Mouse (Mus musculus) layer of hippocampus, adult 2 months (tissue): ENCODE results near the gene Gm10337. TPM values are rescaled to one million over a fixed set of nuclear protein-coding genes. Genes with fewer than 3 reads are reported as not detected.

Experiments used
- DNase-seq, 2 experiments: peaks; one replicate each; pipeline ENCODE4 v3.0.0; 2022; ENCODE audit warnings: low spot score in 2 of 2
- H3K27ac ChIP-seq: fragments of 200-600 bp; 2 replicates; pipeline ENCODE4 v1.8.1; 2022
- H3K4me3 ChIP-seq: fragments of 200-600 bp; 2 replicates; pipeline ENCODE4 v1.8.1; 2022; ENCODE audit warnings: mild to moderate bottlenecking
- CTCF ChIP-seq: fragments of 200-600 bp; conservative IDR thresholded peaks from 2 replicates; pipeline ENCODE4 v1.8.1; 2022; ENCODE audit warnings: antibody characterized with exemption, mild to moderate bottlenecking, moderate library complexity
- total RNA-seq, 2 experiments: library from RNA; stranded (reverse); gene quantifications; 2 replicates each; pipeline ENCODE4 v1.2.3; 2021

Gene Gm10337
- total RNA-seq, 2 experiments from 2014 or later: not detected

- peak; percentile 27; the same call in 1 of the 2 replicates for TF ChIP-seq CTCF
- Histone ChIP-seq H3K4me3 (no peak overlapping the region), H3K27ac (no peak overlapping the region)
- DNase-seq: no peak
Observed at GRCm38 (mm10) chr15:102552599-102552998, 49.1 kb downstream of the Gm10337 start.

Other genes with a start within 250 kb of the Gm10337 start
- gene Rarg, start 246.2 kb upstream of the Gm10337 start, total RNA-seq: 10 to 100 TPM; 12.2 to 14.1 TPM
- not detected for gene Gm9918, start 233.2 kb upstream of the Gm10337 start, total RNA-seq
- gene Mfsd5, start 224.3 kb upstream of the Gm10337 start, total RNA-seq: 10 to 100 TPM; 34.2 to 40.9 TPM
- gene Espl1, start 207.5 kb upstream of the Gm10337 start, total RNA-seq: 1 to 10 TPM; 1.7 to 2.1 TPM
- gene Pfdn5, start 177.6 kb upstream of the Gm10337 start, total RNA-seq: 100 to 1,000 TPM; 433 to 437 TPM
- 10 to 100 TPM; 61.0 to 70.2 TPM for gene Myg1, start 172.0 kb upstream of the Gm10337 start, total RNA-seq
- 10 to 100 TPM; 24.5 to 26.5 TPM for gene Aaas, start 153.0 kb upstream of the Gm10337 start, total RNA-seq
- gene Sp7, start 136.5 kb upstream of the Gm10337 start, total RNA-seq: under 1 TPM; 0.32 to 0.49 TPM
- 10 to 100 TPM; 23.1 to 33.0 TPM for gene Sp1, start 97.6 kb upstream of the Gm10337 start, total RNA-seq
- 1 to 10 TPM in 1 of 2 experiments, under 1 TPM in 1; 0.66 to 1.2 TPM for gene Amhr2, start 58.4 kb upstream of the Gm10337 start, total RNA-seq
- 10 to 100 TPM; 40.2 to 42.7 TPM for gene Prr13, start 44.7 kb upstream of the Gm10337 start, total RNA-seq
- 100 to 1,000 TPM; 496 to 505 TPM for gene Pcbp2, start 33.2 kb upstream of the Gm10337 start, total RNA-seq
- 10 to 100 TPM; 95.0 to 99.9 TPM for gene Map3k12, start 13.3 kb downstream of the Gm10337 start, total RNA-seq
- gene Tarbp2, start 14.5 kb downstream of the Gm10337 start, total RNA-seq: 10 to 100 TPM; 36.2 to 37.7 TPM
- gene Npff, start 21.2 kb downstream of the Gm10337 start, total RNA-seq: 1 to 10 TPM; 5.5 TPM
- not detected for gene Gm28047, start 121.3 kb downstream of the Gm10337 start, total RNA-seq
- gene Atf7, start 121.7 kb downstream of the Gm10337 start, total RNA-seq: 10 to 100 TPM; 45.5 to 46.4 TPM
- 10 to 100 TPM; 11.0 to 11.5 TPM for gene Atp5g2, start 168.6 kb downstream of the Gm10337 start, total RNA-seq
- gene Calcoco1, start 218.5 kb downstream of the Gm10337 start, total RNA-seq: 10 to 100 TPM; 95.4 to 96.9 TPM